Mouse (Mus musculus) cortical plate, adult 2 months (tissue): ENCODE measurements around the gene Mcm2.
A peak's percentile ranks its signal among the peaks of the same experiment; 100 is the strongest.

ENCODE experiments used
- CTCF ChIP-seq: fragments of 200-500 bp; IDR thresholded peaks from 2 replicates; pipeline ENCODE4 v1.5.1; 2011; ENCODE audit warnings: mild to moderate bottlenecking, control low read depth, low read length; ENCODE audit not compliant: insufficient read depth; ENCODE audit errors: extremely low read depth
- POLR2A ChIP-seq: fragments of 200-500 bp; IDR thresholded peaks from 2 replicates; pipeline ENCODE4 v1.6.1; 2011; ENCODE audit warnings: mild to moderate bottlenecking, low read length, control low read depth; ENCODE audit not compliant: insufficient read depth; ENCODE audit errors: extremely low read depth

GRCm38 (mm10) chr6:88893559-88893958, 5.0 kb downstream of the Mcm2 start:
- TF ChIP-seq POLR2A (no peak), CTCF (peak; percentile 88)
